Mouse (Mus musculus): ENCODE results near the gene Lhb.
"Not testable (repeated sequence)": the region's sequence is repeated elsewhere in the genome, so short reads cannot be mapped to it uniquely, and the experiment has no call there.

Lhb gene

DNA sequence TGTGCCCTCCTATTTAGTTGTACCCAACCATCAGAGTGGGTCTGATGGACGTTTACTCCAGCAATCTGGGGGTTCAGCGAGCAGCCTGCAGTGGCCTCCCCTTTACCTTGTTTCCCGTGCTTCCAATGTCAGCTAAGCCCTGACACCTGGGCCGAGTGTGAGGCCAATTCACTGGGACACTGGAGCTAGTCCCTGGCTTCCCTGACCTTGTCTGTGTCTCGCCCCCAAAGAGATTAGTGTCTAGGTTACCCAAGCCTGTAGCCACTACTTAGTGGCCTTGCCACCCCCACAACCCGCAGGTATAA, at the start of gene Lhb:
Gene Lhb, plus strand, starts transcription at position 206 of the 305 bp plus-strand sequence.
- DNase-seq (ENCODE audit: low read depth, low spot score) = no peak

DNA sequence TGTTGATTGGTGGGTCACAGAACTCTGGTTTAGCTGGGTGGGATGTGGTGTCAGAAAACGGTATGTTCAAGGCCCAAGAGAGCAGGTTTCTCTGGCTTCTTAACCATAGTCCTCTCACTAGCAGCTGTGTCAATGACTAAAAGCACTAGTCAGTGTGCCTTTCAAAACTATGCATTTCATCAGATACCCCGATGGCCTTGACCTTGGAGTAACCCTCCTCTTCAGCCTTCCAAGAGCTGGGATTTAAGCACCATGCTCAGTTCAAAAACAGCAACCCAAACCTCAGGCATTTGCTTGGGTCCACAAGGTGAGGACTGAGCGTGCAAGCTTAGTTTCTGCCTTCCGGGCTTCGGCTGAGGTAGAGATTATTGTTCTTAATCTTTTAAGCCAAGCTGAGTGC, 48.2 kb upstream of the Lhb start:
- no peak for DNase-seq (ENCODE audit: low read depth, low spot score)

DNA sequence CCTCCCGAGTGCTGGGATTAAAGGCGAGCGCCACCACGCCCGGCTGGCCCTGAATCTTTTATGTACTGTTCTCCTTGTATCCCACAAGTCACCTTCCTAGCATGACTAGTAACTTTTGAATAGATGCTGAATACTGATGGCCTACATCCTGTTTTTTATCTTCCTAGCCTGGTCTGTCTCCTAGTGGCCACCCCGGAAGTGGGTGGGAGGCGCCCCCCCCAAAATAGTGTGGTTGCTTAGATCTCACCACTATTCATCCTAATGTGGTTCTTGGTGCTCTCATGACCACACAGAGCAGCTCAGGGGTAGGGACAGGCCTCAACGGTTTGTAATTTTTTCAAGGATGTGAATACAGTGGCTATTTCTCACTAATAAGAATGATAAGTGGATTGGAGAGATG, 46.0 kb upstream of the Lhb start:
- DNase-seq (ENCODE audit: low read depth, low spot score) = no peak

DNA sequence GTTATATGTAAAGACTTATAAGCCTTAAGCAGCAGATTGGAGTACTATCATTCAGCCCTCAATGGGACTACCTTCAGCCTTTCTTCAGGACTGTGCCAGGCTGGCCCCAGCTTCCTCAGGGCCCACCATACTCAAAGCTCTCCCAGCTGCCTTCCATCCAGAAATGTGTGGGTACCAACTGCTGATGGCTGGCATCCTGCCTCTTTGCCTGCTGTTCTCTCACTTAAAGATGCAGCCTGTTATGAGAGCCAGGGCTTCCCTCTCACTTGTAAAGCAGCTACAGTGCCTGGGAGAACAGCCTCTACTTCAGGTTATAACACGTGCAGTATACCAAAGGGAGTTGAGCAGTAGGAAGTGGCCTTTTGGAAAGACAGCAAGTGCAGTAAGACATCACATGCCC, 44.6 kb upstream of the Lhb start:
- no peak for DNase-seq (ENCODE audit: low read depth, low spot score)

DNA sequence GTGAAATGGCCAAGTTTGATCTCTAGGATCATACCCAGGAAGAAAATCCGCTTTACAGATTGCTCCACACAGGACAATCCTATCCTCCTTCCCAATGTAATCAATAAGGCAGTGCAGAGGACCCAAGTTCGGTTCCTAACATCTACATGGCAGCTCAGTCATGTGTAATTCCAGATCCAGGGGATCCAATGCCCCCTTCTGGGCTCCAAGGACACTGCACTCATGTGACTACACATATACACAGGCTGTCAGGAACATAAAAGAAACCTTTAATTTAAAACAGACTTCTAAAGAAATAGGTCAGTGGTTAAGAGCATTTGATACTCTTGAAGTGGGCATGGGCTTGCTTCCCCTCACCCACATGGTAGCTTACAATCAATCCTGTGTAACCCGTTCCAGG, 34.5 kb upstream of the Lhb start:
- no peak for DNase-seq (ENCODE audit: low read depth, low spot score)

DNA sequence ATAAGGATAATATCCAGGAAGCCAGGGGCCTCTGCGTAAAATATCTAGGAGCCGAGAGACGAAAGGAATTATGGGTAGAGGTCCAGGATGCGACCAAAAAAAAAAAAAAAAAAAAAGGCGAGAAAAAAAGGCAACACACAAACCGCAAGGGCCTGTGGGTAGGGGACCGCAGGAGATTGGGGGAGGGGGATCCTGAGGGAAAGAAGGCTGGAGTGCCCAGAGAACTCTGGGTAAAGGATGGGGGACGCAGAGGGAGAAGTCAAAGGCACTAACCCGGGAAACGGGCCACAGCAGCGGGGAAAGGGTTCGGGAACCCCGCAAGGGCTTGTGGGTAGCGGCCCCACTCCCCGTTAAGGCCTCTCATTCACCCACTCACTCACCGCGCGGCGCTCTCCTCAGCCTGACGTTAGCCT, 25.5 kb upstream of the Lhb start:
- DNase-seq (ENCODE audit: low read depth, low spot score) = peak; percentile 71

DNA sequence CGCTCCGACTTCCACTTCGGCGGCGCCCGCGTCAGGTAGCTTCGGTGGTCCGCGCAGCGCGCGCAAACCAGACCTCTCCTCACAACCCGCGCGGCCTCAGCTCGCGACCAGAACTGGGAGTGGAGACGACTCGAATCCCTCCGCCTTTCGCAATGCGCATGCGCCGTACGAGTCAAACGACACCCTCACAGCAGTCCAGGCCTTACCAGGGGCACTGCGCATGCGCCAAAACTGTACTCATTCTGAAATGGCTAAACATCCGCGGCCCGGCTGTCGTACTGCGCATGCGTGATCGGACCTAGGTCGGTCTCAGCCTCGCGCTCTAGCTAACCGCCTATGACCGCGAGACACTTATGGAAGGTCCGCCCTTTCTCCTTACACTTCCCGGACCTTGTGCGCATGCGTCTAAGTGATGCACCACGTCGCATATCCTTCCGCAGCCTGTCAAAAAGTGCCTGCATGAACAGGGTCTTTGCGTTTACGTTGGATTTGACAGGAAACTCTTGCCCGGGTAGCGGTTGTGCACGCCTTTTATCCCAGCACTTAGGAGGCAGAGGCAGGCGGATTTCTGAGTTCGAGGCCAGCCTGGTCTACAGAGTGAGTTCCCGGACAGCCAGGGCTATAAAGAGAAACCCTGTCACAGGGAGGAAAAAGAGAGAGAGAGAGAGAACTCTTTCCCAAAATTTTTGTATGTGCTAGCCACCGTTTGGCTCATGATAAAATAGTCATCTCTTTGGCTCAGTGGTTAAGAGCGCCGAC, 24.9 kb upstream of the Lhb start, which contains the start of gene Snrnp70:
Gene Snrnp70, minus strand, starts transcription at position 165 of the 759 bp plus-strand sequence.
- DNase-seq (ENCODE audit: low read depth, low spot score) = peak; percentile 100

DNA sequence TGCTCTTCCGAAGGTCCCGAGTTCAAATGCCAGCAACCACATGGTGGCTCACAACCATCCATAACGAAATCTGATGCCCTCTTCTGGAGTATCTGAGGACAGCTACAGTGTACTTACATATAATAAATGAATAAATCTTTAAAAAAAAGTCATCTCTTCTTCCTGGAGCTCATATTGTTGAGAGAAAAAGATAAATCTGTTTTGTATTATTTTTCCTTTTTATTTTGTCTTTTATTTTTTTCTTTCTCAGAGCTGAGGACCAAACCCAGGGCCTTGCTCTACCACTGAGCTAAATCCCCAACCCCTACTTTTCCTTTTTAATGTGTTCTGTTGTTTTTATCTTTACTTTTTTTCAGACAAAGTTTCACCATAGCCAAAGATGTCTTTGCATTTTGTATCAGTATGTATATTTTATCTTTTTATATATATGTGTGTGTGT, 24.3 kb upstream of the Lhb start:
- DNase-seq (ENCODE audit: low read depth, low spot score) = not testable (repeated sequence)

DNA sequence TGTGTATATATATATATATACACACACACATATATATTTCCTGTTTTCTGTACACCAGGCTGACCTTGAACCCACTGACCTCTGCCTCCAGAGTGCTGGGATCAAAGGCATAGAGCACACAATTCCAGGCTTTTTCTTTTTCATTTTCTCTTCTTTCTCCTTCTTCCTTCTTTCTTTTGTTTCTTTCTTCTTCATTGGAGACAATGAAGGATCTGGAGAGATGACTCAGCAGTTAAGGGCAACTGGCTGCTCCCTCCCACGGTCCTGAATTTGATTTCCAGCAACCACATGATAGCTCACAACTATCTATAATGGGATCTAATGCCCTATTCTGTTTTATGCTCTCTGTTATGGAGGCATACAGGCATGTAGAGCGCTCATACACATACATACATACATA, 23.8 kb upstream of the Lhb start:
- no peak for DNase-seq (ENCODE audit: low read depth, low spot score)

DNA sequence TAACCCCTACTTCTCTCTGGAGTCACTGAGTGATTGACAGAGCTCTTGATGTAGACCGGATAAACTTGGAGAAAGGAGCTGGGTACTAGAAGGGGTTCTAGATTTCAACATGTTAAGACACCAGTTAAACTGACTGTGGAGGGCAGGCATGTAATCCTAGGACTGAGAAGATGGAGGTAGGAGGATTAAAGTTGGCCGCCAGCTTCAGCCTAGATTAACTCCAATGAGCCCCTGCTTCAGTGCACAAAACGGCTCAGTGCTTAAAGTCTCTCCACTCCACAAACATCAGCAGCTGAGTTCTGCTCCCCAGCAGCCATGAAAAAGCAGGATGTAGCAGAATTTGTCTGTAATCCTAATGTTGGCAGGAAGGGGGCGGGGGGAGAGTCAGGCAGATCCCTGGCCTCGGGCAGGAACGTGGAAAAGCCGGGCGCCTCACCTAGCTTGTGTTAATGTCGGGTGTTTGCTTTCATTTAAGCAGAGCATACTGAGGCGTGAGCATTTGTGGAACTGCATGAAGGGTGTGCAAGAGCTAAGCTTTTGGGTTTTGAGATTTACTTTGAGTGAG, 19.0 kb upstream of the Lhb start:
- DNase-seq (ENCODE audit: low read depth, low spot score) = no peak

DNA sequence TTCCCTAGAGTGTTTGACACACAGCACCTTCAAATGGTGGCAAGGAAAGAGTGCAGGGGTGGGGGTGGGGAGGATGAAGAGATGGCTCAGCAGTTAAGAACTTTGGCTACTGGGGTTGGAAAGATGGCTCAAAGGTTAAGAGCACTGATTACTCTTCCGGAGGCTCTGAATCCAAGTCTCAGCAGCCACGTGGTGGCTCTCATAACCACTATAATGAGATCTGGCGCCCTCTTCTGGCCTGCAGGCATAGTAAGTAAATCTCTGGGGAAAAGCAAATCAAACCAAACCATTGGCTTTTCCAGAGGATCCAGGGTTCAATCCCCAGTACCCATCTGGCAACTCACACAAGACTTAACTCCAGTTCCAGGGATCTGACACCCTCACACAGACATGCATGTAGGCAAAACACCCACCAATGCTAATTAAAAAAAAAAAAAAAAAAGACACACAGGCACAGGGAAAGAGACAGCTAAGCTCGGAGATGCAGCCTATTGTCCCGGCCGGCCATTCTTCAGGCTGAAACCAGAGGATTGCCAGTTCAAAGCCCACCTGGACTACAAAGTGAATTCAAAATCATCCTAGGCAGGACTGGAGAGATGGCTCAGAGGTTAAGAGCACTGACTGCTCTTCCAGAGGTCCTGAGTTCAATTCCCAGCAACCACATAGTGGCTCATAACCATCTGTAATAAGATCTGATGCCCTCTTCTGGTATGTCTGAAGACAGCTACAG, 16.9 kb upstream of the Lhb start:
- DNase-seq (ENCODE audit: low read depth, low spot score) = no peak

DNA sequence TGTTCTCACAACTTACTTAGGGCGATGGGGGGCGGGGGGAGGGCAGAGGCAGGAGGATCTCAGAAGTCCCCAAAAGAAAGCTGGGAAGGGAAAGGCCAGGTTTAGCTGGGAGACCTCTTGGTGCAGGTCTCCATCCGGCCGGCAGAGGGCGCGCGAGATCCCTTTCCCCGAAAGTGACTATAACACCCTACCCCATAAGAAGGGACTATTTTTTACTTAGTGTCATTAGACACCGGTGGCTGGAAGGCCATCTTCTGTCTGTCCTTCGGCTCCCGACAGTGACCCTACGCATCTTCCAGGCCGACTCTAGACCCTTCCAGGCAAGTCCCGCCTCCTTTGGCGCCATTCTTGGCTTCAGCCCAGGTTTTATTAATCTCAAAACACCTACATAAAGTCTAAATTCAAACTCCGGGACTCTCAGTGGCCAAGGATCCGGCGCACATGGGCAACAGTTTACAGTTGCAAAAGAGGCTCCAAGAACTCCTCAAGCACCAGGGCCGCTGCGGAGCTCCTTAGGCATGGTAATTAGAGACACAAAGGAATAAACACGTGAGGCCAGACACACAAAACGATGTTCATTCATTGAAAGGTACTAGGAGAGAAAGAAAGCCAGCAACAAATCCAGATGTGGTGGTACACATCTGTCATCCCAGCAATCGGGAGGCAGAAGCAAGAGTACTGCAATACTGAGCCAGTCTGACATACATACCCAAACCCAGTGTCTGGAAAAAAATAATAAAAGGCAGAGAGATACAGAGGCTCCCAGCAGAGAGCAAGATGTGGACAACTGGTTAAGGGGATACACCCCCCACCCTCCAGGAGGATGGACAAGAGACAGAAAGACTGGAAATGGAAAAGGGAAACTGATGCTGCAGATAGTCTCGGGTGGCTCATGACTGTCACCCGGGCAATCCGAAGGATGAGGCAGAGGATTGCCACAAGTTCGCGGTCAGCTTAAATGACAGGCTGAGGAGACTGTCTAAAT, 15.2 kb upstream of the Lhb start, which contains the start of gene Kcna7:
Gene Kcna7, plus strand, starts transcription at position 563 of the 985 bp plus-strand sequence.
- no peak for DNase-seq (ENCODE audit: low read depth, low spot score)

DNA sequence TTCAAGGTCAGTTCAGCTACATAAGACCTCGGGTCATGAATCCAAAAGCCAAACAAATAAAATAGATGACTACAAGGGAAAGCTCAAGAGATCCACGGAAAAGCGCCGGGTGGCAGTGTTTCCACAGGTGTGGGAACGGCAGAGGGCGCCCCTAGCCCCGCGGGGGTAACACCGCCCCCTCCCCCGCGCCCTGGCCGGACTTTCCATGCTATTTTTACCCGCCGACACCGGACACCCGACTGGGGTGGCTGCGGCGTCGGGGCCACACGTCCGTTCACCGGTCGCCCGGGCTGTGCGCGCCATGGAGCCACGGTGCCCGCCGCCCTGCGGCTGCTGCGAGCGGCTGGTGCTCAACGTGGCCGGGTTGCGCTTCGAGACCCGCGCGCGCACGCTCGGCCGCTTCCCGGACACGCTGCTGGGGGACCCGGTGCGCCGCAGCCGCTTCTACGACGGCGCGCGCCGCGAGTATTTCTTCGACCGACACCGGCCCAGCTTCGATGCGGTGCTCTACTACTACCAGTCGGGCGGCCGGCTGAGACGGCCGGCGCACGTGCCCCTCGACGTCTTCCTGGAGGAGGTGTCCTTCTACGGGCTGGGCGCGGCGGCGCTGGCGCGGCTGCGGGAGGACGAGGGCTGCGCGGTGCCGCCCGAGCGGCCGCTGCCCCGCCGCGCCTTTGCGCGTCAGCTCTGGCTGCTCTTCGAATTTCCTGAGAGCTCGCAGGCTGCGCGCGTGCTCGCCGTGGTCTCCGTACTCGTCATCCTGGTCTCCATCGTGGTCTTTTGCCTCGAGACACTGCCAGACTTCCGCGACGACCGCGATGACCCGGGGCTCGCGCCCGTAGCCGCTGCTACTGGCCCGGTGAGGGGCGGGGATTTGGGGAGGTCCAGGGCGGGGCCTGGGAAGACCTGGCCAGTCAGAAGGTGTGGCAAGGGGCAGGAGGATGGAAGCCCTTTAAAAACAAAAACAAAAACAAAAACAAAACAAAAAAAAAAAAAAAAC, 14.2 kb upstream of the Lhb start:
- no peak for DNase-seq (ENCODE audit: low read depth, low spot score)

DNA sequence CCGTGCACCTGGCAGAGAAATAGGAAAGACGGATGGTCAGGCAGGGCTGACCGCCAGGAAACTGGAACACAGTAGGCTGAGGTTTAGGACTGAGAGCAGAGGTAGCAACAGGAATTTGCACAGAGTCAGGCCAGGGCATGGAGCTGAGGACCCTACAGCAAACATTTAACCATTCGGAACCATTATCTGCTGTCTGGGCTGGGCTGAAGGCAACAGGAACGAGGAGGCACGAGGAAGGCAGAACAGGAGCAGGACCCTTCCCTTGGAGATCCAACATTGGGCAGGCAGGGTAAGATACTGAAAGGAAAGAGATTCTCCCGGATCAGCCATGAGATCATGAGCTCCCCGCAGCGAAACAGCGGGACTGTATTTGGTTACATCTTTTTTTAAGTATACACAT, 12.8 kb upstream of the Lhb start:
- no peak for DNase-seq (ENCODE audit: low read depth, low spot score)

DNA sequence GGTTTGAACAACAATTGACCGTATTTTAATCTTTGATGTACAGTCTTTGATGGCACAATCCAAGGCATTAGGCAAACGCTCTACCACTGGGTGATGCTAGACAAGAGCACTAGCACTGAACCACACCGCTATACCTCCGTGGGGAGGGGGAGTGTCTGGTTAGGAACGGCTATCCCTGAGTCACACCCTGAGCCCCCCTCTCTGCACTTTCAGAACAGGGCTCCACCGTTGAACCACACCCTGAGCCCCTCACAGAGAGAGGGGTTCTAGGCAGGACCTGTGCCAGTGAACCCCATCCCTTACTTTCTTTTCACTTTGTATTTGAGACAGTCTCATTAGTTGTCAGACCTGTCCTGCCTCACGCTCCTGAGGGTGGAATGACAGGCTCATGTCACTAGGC, 12.3 kb upstream of the Lhb start:
- DNase-seq (ENCODE audit: low read depth, low spot score) = no peak

DNA sequence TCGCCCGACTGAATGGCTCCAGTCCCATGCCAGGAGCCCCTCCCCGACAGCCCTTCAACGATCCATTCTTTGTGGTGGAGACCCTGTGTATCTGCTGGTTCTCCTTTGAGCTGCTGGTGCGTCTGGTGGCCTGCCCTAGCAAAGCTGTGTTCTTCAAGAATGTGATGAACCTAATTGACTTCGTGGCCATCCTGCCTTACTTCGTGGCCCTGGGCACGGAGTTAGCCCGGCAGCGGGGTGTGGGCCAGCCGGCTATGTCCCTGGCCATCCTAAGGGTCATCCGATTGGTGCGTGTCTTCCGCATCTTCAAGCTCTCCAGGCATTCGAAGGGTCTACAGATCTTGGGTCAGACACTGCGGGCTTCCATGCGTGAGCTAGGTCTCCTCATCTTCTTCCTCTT, 11.7 kb upstream of the Lhb start:
- DNase-seq (ENCODE audit: low read depth, low spot score) = no peak

DNA sequence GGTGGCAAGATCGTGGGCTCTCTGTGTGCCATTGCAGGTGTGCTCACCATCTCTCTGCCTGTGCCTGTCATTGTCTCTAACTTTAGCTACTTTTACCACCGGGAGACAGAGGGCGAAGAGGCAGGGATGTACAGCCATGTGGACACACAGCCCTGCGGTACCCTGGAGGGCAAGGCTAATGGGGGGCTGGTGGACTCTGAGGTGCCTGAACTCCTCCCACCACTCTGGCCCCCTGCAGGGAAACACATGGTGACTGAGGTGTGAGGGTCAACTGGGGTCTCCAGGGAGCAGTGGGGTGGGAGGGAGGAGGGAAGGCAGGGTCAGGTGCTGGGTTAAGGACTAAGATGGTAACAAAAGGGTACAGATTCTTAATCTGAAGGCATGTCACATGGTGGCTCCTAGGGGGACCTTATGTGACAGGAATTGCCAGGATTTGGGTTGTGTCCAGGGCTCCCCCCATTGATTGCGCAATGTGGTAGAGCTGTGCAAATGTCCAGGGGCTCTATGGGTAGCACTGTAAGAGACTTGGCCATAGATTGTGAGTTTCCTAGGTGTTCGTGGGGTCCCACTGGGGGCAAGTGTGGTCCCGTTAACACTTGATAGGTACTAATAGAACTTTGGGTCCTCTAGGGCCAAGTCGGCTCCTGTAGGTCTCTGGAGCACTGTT, 11.0 kb upstream of the Lhb start:
- DNase-seq (ENCODE audit: low read depth, low spot score) = no peak

DNA sequence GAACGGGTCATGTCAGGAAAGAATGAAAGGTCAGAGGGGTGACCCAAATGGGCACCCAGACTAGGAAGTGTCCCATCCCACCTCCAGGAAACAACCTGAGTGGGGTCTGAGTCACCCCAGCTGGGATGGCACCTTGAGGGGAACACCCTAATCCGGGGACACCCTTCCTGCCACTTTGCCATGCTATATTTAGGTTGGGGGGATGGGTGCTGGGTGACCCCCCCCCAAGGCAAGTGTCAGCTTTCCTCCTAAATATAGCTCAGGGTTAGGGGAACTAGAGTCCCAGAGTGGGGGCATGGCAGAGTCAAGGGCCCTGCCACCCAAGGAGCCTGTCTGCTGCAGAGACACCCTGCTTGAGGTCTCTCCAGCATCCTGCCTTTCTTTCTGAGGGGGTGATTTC, 8.2 kb upstream of the Lhb start:
- DNase-seq (ENCODE audit: low read depth, low spot score) = no peak

DNA sequence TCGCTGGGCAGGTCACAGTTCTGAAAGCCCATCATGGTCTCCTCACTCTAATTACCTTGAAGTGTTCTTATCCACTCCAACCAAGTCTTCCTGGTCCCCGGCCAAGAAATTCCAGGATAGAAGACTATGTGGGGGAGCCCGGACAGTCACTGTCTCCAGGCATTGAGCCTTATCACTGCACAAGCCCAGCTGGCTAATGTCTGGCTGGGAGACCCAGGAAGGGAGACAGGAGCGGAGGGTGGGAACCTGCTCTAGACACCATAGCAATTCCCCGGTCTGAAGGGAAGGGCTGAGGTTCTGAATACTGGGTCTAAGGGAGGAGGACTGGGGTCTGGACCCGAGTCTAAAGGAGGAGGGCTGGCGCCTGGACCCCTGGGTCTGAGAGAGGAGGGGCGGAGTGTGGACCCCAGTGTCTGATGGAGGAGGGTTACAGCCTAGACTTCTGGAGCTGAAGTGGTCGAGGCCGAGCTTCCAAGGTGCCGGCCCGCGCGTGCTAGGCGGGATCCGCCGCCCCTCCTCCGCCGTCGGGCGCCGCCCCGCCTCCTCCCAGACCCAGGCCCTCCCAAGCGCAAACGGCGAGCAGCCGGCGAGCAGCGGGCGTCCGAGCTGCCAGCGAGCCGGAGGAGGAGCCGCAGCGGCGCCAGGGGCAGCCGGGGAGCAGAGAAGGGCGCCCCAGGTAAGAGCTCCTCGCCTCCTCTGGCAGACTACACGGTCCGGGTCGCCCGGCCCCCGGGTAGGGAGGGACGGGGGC, 7.3 kb upstream of the Lhb start, which contains the start of gene Ntf5:
Gene Ntf5, plus strand, starts transcription at position 583 of the 751 bp plus-strand sequence.
- no peak for DNase-seq (ENCODE audit: low read depth, low spot score)

Measured in telencephalon, adult 2 months (tissue).